Mouse (Mus musculus) adrenal gland, postnatal 4 days (tissue): ENCODE measurements around the gene Olfr522. TPM values are rescaled to one million over a fixed set of nuclear protein-coding genes. Genes with fewer than 3 reads are reported as not detected.
A peak's percentile ranks its signal among the peaks of the same experiment; 100 is the strongest.

Experiments used
- DNase-seq, 2 experiments: peaks; one replicate each; pipeline ENCODE4 v3.0.0; 2021 to 2022; ENCODE audit warnings: low spot score in 2 of 2, mixed read lengths in 2 of 2
- total RNA-seq, 2 experiments: library from RNA; stranded (reverse); gene quantifications; 2 replicates each; pipeline ENCODE4 v1.2.3; 2021

Gene Olfr522
- total RNA-seq, 2 experiments from 2014 or later: not detected

DNA sequence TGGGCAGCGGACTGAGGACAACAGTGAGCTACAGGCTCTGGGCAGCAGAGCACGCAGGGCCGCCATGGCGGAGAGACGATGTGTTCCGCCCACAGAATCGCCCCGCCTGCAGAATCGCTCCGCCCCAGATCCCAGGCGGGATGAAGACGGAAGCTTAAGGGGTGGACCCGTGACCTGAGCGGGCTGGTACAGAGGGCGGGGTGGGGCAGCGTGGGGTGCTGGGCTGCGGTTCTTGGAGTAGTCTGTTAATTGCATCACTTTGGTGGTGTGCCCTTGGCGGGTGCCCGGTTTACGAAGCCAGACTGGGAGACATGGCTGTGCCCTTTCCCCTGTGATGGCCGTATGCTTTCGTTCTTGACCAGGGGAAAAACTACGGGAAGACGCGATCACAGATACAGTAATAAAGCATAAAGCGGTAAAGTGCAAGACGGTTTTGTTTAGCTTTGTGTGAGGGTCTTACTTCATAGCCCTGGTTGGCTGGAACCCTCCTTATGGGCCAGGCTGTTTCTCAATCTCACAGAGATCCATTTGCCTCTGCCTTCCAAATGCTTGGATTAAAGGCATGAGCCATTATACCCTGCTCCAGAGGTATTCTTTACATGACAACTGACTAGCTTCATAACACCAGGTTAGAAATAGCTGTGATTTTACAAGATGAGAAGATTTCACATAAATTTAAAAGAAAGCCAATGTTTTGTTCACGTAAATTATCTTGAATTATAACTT, 48.1 kb downstream of the Olfr522 start, which contains the start of gene Echs1:
TSS of gene Echs1 (minus strand) at position 148 of the 726 bp plus-strand sequence.
- peak; percentile 77 to 90 for DNase-seq

- no peak for DNase-seq
Measured at GRCm38 (mm10) chr7:140115583-140116328, 48.8 kb downstream of the Olfr522 start, which contains the start of gene Paox. Paox (plus strand) TSS chr7:140115799.

DNA sequence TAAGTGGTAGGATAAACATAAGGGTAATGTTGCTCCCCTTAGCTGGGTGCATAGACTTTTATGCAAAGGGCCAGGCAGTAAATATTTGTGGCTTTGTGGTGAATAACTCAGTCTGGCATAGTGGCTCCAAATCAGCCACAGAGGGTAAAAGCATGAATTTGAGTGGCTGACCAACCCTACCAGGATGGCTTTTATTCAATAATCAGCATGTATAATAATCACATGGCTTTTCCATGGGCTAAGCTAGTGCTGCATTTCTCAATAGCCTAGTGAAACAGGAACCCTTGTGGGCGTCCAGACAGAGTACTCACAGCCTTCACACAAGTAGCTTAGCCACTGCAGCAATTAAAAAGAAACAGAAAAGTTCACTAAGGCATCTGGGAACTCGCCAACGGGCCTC, 52.6 kb downstream of the Olfr522 start:
- no peak for DNase-seq

Other genes starting within 250 kb of the Olfr522 start
- not detected for gene Utf1, start 221.0 kb downstream of the Olfr522 start, total RNA-seq
- 1 to 10 TPM in 1 of 2 experiments, under 1 TPM in 1; 0.54 to 1.2 TPM for gene 6430531B16Rik, start 186.0 kb downstream of the Olfr522 start, total RNA-seq
- gene Adam8, start 172.2 kb downstream of the Olfr522 start, total RNA-seq: 1 to 10 TPM; 1.8 to 2.0 TPM
- gene Zfp511, start 128.4 kb downstream of the Olfr522 start, total RNA-seq: 10 to 100 TPM; 20.2 to 21.9 TPM
- gene Tubgcp2, start 128.1 kb downstream of the Olfr522 start, total RNA-seq: 10 to 100 TPM; 53.7 to 55.8 TPM
- not detected for gene Msx3, start 115.7 kb downstream of the Olfr522 start, total RNA-seq
- gene Caly, start 82.2 kb downstream of the Olfr522 start, total RNA-seq: 10 to 100 TPM; 10.8 to 12.9 TPM
- not detected for gene Prap1, start 71.4 kb downstream of the Olfr522 start, total RNA-seq
- 10 to 100 TPM; 65.1 to 72.4 TPM for gene Fuom, start 62.3 kb downstream of the Olfr522 start, total RNA-seq
- 10 to 100 TPM; 20.4 to 21.0 TPM for gene Paox, start 49.0 kb downstream of the Olfr522 start, total RNA-seq
- gene Echs1, start 48.3 kb downstream of the Olfr522 start, total RNA-seq: 100 to 1,000 TPM; 290 to 325 TPM
- gene Mtg1, start 27.2 kb downstream of the Olfr522 start, total RNA-seq: 10 to 100 TPM; 33.6 to 35.8 TPM
- gene Sprn, start 9.9 kb downstream of the Olfr522 start, total RNA-seq: 1 to 10 TPM; 1.7 to 2.6 TPM
- gene Olfr523, start 8.5 kb upstream of the Olfr522 start, total RNA-seq: not detected
- not detected for gene Olfr524, start 41.2 kb upstream of the Olfr522 start, total RNA-seq
- not detected for gene Cd163l1, start 53.5 kb upstream of the Olfr522 start, total RNA-seq
- not detected for gene 5830411N06Rik, start 82.5 kb upstream of the Olfr522 start, total RNA-seq
- not detected for gene Olfr525, start 156.1 kb upstream of the Olfr522 start, total RNA-seq
- not detected for gene Olfr527, start 169.3 kb upstream of the Olfr522 start, total RNA-seq
- not detected for gene Olfr60, start 196.9 kb upstream of the Olfr522 start, total RNA-seq
- not detected for gene Olfr530, start 211.6 kb upstream of the Olfr522 start, total RNA-seq
- gene Olfr531, start 238.2 kb upstream of the Olfr522 start, total RNA-seq: not detected